Mouse (Mus musculus) lung, postnatal 0 days (tissue): ENCODE measurements at regions not wholly inside any gene's neighbourhood (a gene's known extent, or its start where the extent isn't known, plus 50 kb on each side); places are given as distances from the start of the nearest gene placed in this dataset.

Experiments
- ATAC-seq: fragments of 200-750 bp; cut with Nextera tagmentation; 2 replicates; pipeline ENCODE4 v1.8.0; 2017; ENCODE audit warnings: moderate library complexity
- DNase-seq: peaks from one replicate; pipeline ENCODE4 v3.0.0-alpha.2; 2016; ENCODE audit warnings: low spot score
- H3K27ac ChIP-seq: fragments of 300-500 bp; sonication (generic); 2 replicates; pipeline ENCODE4 v1.5.1; 2014; ENCODE audit warnings: antibody characterized with exemption, mild to moderate bottlenecking, low read length, mixed read lengths
- H3K27me3 ChIP-seq: fragments of 300-500 bp; sonication (generic); replicated peaks from 2 replicates; pipeline ENCODE4 v1.6.1; 2014; ENCODE audit warnings: low read length, mixed read lengths; ENCODE audit not compliant: insufficient read depth
- H3K36me3 ChIP-seq: fragments of 300-500 bp; sonication (generic); 2 replicates; pipeline ENCODE4 v1.6.1; 2014; ENCODE audit warnings: low read length, mixed read lengths; ENCODE audit not compliant: insufficient read depth
- H3K4me1 ChIP-seq: fragments of 300-500 bp; sonication (generic); 2 replicates; pipeline ENCODE4 v1.6.1; 2014; ENCODE audit warnings: antibody characterized with exemption, low read depth, low read length, mixed read lengths; ENCODE audit not compliant: insufficient read depth
- H3K4me2 ChIP-seq: fragments of 300-500 bp; sonication (generic); replicated peaks from 2 replicates; pipeline ENCODE4 v1.6.1; 2014; ENCODE audit warnings: low read depth, mild to moderate bottlenecking, low read length, moderate library complexity, mixed read lengths
- H3K4me3 ChIP-seq: fragments of 300-500 bp; sonication (generic); 2 replicates; pipeline ENCODE4 v1.5.1; 2014; ENCODE audit warnings: low read depth, low read length
- H3K9ac ChIP-seq: fragments of 300-500 bp; sonication (generic); replicated peaks from 2 replicates; pipeline ENCODE4 v1.6.1; 2014; ENCODE audit warnings: low read depth, mild to moderate bottlenecking
- H3K9me3 ChIP-seq: fragments of 300-500 bp; sonication (generic); 2 replicates; pipeline ENCODE4 v1.6.1; 2016; ENCODE audit warnings: low read length, mixed read lengths
- CTCF ChIP-seq: IDR thresholded peaks from 2 replicates; pipeline ENCODE4 v1.5.1; 2016; ENCODE audit warnings: antibody characterized with exemption, mild to moderate bottlenecking
- EP300 ChIP-seq: IDR thresholded peaks from 2 replicates; pipeline ENCODE4 v1.6.1; 2016; ENCODE audit warnings: antibody characterized with exemption, mild to moderate bottlenecking, control low read depth
- WGBS: fragments of 180-500 bp; shearing (Covaris S2); extraction: QIAGEN DNeasy Blood & Tissue Kit; methylation state at CpG from one replicate; pipeline ENCODE4 v1.1.7; 2014; 5-methylcytosine and 5-hydroxymethylcytosine counted together

DNA sequence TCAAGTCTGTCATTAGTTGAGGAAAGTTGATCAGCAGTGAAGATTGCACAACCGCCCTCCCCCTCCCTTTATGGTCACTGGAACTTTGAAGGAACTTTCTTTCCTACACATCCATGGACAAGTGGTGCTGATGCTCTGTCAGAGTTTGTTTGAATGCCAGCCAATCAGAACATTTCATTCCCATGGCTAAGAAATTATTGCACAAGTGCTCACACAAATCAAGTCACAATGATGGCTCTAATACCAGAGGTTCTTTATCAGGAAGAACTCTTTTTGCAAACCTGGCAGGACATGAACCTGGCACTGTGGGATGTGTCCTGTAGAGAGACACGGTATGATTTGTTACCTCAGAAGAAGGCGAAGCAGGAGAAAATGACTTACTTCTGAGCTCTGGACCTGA is 54.3 kb upstream of the Spry2 start:
- no peaks in the 10 kb centered on the region for H3K4me1 ChIP-seq
- no peak overlapping the region for H3K9ac ChIP-seq
- DNase-seq (peak; percentile 47), ATAC-seq (peak; percentile 26; the same call in 1 of the 2 replicates)
- no peak overlapping the region for H3K4me3 ChIP-seq
- no peak overlapping the region for H3K27ac ChIP-seq
- no peaks in the 10 kb centered on the region for H3K36me3 ChIP-seq
- no peaks in the 10 kb centered on the region for H3K27me3 ChIP-seq
- no peaks in the 10 kb centered on the region for H3K9me3 ChIP-seq
- 74% methylated on average over 3 of the region's 3 CpGs for WGBS
- TF ChIP-seq EP300 (peak; percentile 49; the same call in 1 of the 2 replicates), CTCF (no peak)
- H3K4me2 ChIP-seq = no peak overlapping the region

DNA sequence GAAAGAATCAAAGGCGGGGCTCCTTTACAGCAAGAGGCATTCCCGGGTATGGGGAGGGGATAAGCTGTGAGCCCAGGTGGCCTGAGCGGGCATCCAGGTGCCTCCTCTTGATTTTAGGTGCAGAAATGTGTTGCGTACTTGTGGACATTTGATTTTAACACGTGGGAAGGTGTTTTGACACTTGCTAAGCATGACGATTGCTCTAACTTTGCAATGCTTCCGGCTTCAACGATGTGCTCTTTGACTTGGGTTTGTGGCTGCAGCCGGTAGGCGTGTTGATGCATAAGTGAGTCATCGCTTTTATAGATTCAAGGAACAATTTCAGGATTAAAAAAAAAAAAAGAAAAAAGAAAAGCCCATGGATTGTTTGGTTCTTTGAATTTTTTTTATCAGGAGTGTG is 58.5 kb upstream of the Spry2 start:
- Histone ChIP-seq H3K36me3 (no peaks in the 10 kb centered on the region), H3K27ac (no peak overlapping the region), H3K4me2 (no peak overlapping the region), H3K9ac (no peak overlapping the region), H3K4me1 (no peaks in the 10 kb centered on the region; the same call in 1 of the 2 replicates), H3K27me3 (no peaks in the 10 kb centered on the region), H3K9me3 (no peaks in the 10 kb centered on the region), H3K4me3 (no peak overlapping the region)
- ATAC-seq (no peak), DNase-seq (no peak)
- WGBS = 86% methylated on average over 11 of the region's 11 CpGs
- TF ChIP-seq EP300 (no peak), CTCF (no peak)

DNA sequence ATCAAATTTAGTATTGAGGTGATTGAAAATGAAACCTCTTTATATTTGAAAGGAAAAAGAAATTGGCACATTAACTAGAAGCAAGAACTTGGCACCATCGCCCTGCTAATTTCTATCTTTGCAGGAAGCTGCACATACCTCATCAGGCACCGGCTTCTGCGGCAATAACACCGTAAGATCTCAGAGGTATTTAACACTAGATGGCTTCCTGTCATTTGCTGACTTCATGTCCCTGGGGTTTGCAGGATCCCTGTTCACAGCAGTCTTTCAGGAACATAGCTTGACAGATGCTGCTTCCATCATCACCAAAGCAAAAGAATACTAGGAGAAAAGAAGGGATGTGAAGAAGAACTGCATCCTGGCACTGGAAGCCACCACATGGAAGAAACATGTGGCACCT is 60.2 kb upstream of the Spry2 start:
- Histone ChIP-seq H3K9me3 (no peaks in the 10 kb centered on the region), H3K4me1 (no peaks in the 10 kb centered on the region; the same call in 1 of the 2 replicates), H3K36me3 (no peaks in the 10 kb centered on the region), H3K27me3 (no peaks in the 10 kb centered on the region), H3K4me2 (no peak overlapping the region), H3K27ac (no peak overlapping the region), H3K4me3 (no peak overlapping the region), H3K9ac (no peak overlapping the region)
- no peak for DNase-seq
- ATAC-seq = no peak
- 51% methylated on average over 4 of the region's 4 CpGs for WGBS
- TF ChIP-seq EP300 = no peak
- no peak for TF ChIP-seq CTCF

GRCm38 (mm10) chr14:105958005-105958404 is 61.4 kb upstream of the Spry2 start:
- peak; percentile 31 for DNase-seq
- 41% methylated on average over 7 of the region's 7 CpGs for WGBS
- no peak overlapping the region for H3K9ac ChIP-seq
- ATAC-seq = peak; percentile 19
- TF ChIP-seq EP300 = peak; percentile 79
- TF ChIP-seq CTCF = no peak
- no peak overlapping the region for H3K4me2 ChIP-seq
- H3K27me3 ChIP-seq = no peaks in the 10 kb centered on the region
- no peaks in the 10 kb centered on the region for H3K36me3 ChIP-seq
- no peak overlapping the region for H3K27ac ChIP-seq
- H3K9me3 ChIP-seq = no peaks in the 10 kb centered on the region
- no peaks in the 10 kb centered on the region; the same call in 1 of the 2 replicates for H3K4me1 ChIP-seq
- no peak overlapping the region for H3K4me3 ChIP-seq

GRCm38 (mm10) chr14:105979544-105980323 is 83.1 kb upstream of the Spry2 start:
- Histone ChIP-seq H3K4me1 (no peaks in the 10 kb centered on the region), H3K4me3 (no peak overlapping the region), H3K36me3 (no peaks in the 10 kb centered on the region), H3K9me3 (no peaks in the 10 kb centered on the region), H3K27me3 (no peaks in the 10 kb centered on the region), H3K4me2 (no peak overlapping the region), H3K27ac (no peak overlapping the region), H3K9ac (no peak overlapping the region)
- DNase-seq = peak; percentile 44
- TF ChIP-seq EP300 = no peak
- TF ChIP-seq CTCF = no peak
- 34% methylated on average over 15 of the region's 15 CpGs for WGBS
- ATAC-seq = peak; percentile 50

DNA sequence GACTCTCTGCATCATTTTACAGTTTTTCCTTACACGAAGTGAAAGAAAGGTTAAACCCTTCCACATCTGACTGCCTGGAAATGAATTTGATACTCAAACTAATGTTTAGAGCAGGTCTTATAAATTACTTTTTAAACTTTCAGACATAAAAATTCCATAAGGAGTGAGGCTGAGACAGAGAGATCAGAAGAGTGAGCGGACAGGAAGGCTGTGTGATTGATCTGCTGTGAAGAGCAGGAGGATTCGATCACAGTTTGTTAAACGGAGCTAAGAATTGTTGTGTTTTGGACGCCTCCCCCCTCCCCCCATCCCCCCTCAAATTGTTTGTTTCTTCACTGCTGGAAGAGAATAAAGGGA is 83.7 kb upstream of the Spry2 start:
- 53% methylated on average over 5 of the region's 5 CpGs for WGBS
- no peaks in the 10 kb centered on the region for H3K4me1 ChIP-seq
- TF ChIP-seq EP300 (no peak), CTCF (no peak)
- ATAC-seq (no peak), DNase-seq (no peak)
- H3K36me3 ChIP-seq = no peaks in the 10 kb centered on the region
- H3K27ac ChIP-seq = no peak overlapping the region
- no peak overlapping the region for H3K9ac ChIP-seq
- H3K27me3 ChIP-seq = no peaks in the 10 kb centered on the region
- no peak overlapping the region for H3K4me3 ChIP-seq
- no peak overlapping the region for H3K4me2 ChIP-seq
- no peaks in the 10 kb centered on the region for H3K9me3 ChIP-seq
